Mouse (Mus musculus) C2C12 (cell line): Measurements from ENCODE around the gene Oxct2b.

ENCODE experiments used
- CTCF ChIP-seq: IDR thresholded peaks from one replicate; pipeline ENCODE4 v1.5.1; 2011; ENCODE audit not compliant: control insufficient read depth, insufficient read depth, insufficient read length
- FOSL1 ChIP-seq: IDR thresholded peaks from one replicate; pipeline ENCODE4 v1.8.0; 2011; ENCODE audit warnings: mild to moderate bottlenecking, low read length; ENCODE audit not compliant: poor library complexity, insufficient read depth, severe bottlenecking
- USF1 ChIP-seq: IDR thresholded peaks from one replicate; pipeline ENCODE4 v1.6.1; 2011; ENCODE audit warnings: low read depth, mild to moderate bottlenecking, control low read depth, moderate library complexity

DNA sequence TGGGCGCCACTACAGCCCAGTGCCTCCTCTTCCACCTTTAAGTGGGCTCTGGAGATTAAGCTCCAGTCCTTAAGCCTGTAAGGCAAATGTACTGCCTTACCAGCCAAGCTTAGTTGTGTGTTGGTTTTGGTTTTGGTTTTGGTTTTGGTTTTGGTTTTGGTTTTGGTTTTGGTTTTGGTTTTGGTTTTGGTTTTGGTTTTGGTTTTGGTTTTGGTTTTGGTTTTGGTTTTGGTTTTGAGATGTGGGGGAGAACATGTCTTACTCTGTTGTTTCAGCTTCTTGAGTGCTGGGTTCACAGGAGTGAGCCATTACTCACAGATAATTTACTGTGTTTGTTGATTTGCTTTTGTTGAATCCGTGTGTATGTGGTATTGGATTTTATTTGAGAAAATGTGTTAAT lies 30.8 kb upstream of the Oxct2b start:
- TF ChIP-seq CTCF (no peak), FOSL1 (no peak), USF1 (no peak)
